In genomic region chr5:144410666-144411065, GRCm38 (mm10) we compare ENCODE assay signal across 29 mouse cellular contexts. TPM values are rescaled to one million over a fixed set of nuclear protein-coding genes. Genes with fewer than 3 reads are reported as not detected.
DNase-seq lines count a peak whose midpoint lies in the region; TF ChIP-seq lines count a peak whose summit lies in the region.
"Had no signal": no experiment of that assay in that cellular context is flagged by ENCODE, and none has a peak within 500 bp of the region (broad histone marks: within the 10 kb centered on the region; RNA-seq: fewer than 3 reads in every experiment).

No protein-coding gene starts in this region.

- H3K27ac ChIP-seq in layer of hippocampus, adult 2 months: peak overlapping the region; percentile 39; the same call in 1 of the 2 replicates
- H3K27ac ChIP-seq: embryonic facial prominence, embryonic 15.5 days; forebrain, embryonic 13.5 days; hindbrain, embryonic 10.5 days; hindbrain, embryonic 15.5 days; kidney, embryonic 15.5 days; limb, embryonic 10.5 days; limb, embryonic 15.5 days; liver, embryonic 13.5 days; midbrain, embryonic 12.5 days; neural tube, embryonic 12.5 days had no signal

- TF ChIP-seq CTCF in layer of hippocampus, adult 2 months (conservative IDR thresholded peaks at IDR 0.05): no peak

- H3K4me3 ChIP-seq in layer of hippocampus, adult 2 months: no peak overlapping the region
- H3K4me3 ChIP-seq: embryonic facial prominence, embryonic 15.5 days; forebrain, embryonic 13.5 days; hindbrain, embryonic 10.5 days; hindbrain, embryonic 15.5 days; kidney, embryonic 15.5 days; limb, embryonic 10.5 days; limb, embryonic 15.5 days; liver, embryonic 13.5 days; megakaryocyte, embryonic 14.5 days; midbrain, embryonic 12.5 days; myocyte; neural tube, embryonic 12.5 days had no signal

- intact Hi-C loops in left cerebral cortex, postnatal 4 days (cut with DNase I): no loop called here
- intact Hi-C loops in left cerebral cortex, postnatal 36 days (cut with DNase I): no loop called here

- DNase-seq in left cerebral cortex, adult 11 months (ENCODE audit: low spot score): peak; percentile 7
- no peak for DNase-seq in left cerebral cortex, postnatal 4 days
- peak; percentile 79 for DNase-seq in brain, adult 2 months (ENCODE audit: low read depth, low spot score)
- peak; percentile 29 to 54 for DNase-seq in layer of hippocampus, adult 2 months (ENCODE audit: low spot score in 2 of 2)
- DNase-seq in left cerebral cortex, postnatal 36 days (ENCODE audit: low spot score in 2 of 2): peak; percentile 29 to 54
- no peak for DNase-seq in thymus, postnatal 14 days
- DNase-seq: adrenal gland, postnatal 25 days; B cell, adult 2 months; cerebellum, adult 18-20 months; cerebellum, postnatal 10 days; gastrocnemius, postnatal 10 days; heart, postnatal 14 days; kidney, adult 18-20 months; kidney, postnatal 25 days; liver, embryonic 13.5 days; lung, adult 18-20 months; lung, postnatal 4 days had no signal

RNA-seq across cellular contexts. Expression of gene Baiap2l1, which starts 52.8 kb away (rescaled TPM):
- total RNA-seq in left cerebral cortex, postnatal 4 days (2021): under 1 TPM; 0.24 to 0.36 TPM
- under 1 TPM; 0.46 to 0.49 TPM for total RNA-seq in layer of hippocampus, adult 2 months (2021)
- total RNA-seq in left cerebral cortex, postnatal 36 days (2021): under 1 TPM; 0.37 to 0.61 TPM
- total RNA-seq: common myeloid progenitor, adult 5-6 weeks had no signal

Comparison
In these comparisons a context has a peak if more than half of its experiments do, and no peak if none do; other contexts are left out.
1. DNase-seq: peak in left cerebral cortex, adult 11 months (single experiment), brain, adult 2 months (single experiment), layer of hippocampus, adult 2 months (2 of 2) and left cerebral cortex, postnatal 36 days (2 of 2); none in left cerebral cortex, postnatal 4 days (single experiment) and thymus, postnatal 14 days (single experiment).